Mouse (Mus musculus) ES-E14 (cell line): ENCODE results near the gene Rbm42. TPM values are rescaled to one million over a fixed set of nuclear protein-coding genes. Genes with fewer than 3 reads are reported as not detected.

ENCODE experiments used
- DNase-seq: peaks from one replicate; pipeline ENCODE4 v3.0.0-alpha.2; 2013; ENCODE audit warnings: low read depth, low spot score
- H3K27ac ChIP-seq: 2 replicates; pipeline ENCODE4 v1.5.1; 2012; ENCODE audit warnings: low read depth, mild to moderate bottlenecking, low read length, moderate library complexity, mixed read lengths; ENCODE audit not compliant: poor library complexity, insufficient read depth, severe bottlenecking
- H3K36me3 ChIP-seq: 2 replicates; pipeline ENCODE4 v1.6.1; 2012; ENCODE audit warnings: mild to moderate bottlenecking, low read length, moderate library complexity, mixed read lengths; ENCODE audit not compliant: control insufficient read depth, poor library complexity, insufficient read depth, severe bottlenecking
- H3K4me1 ChIP-seq, 2 experiments: fragments of 150-350 bp in 1 of 2; sonication (generic) in 1 of 2; 2 replicates each; pipeline ENCODE4 v1.6.1; 2012; ENCODE audit warnings: low read length in 2 of 2, mild to moderate bottlenecking in 1 of 2, mixed read lengths in 1 of 2; ENCODE audit not compliant: control insufficient read depth in 2 of 2, insufficient read depth in 2 of 2, poor library complexity in 1 of 2
- H3K4me3 ChIP-seq, 2 experiments: fragments of 150-350 bp in 1 of 2; sonication (generic) in 1 of 2; 2 replicates each; pipeline ENCODE4 v1.5.1; 2012; ENCODE audit warnings: low read length in 2 of 2, low read depth in 1 of 2, mild to moderate bottlenecking in 1 of 2, mixed read lengths in 1 of 2; ENCODE audit not compliant: insufficient read depth in 1 of 2, poor library complexity in 1 of 2, severe bottlenecking in 1 of 2
- H3K9ac ChIP-seq: 2 replicates; pipeline ENCODE4 v1.6.1; 2012; ENCODE audit warnings: low read depth, mild to moderate bottlenecking, low read length, mixed read lengths; ENCODE audit not compliant: poor library complexity, insufficient read depth, severe bottlenecking
- H3K9me3 ChIP-seq: fragments of 150-350 bp; sonication (generic); 2 replicates; pipeline ENCODE4 v1.6.1; 2012; ENCODE audit warnings: low read depth, mild to moderate bottlenecking, low read length; ENCODE audit not compliant: control insufficient read depth, insufficient read depth
- CHD2 ChIP-seq: IDR thresholded peaks from 2 replicates; pipeline ENCODE4 v1.6.1; 2014; ENCODE audit warnings: mild to moderate bottlenecking, low read depth, low read length, inconsistent platforms
- HCFC1 ChIP-seq: IDR thresholded peaks from 2 replicates; pipeline ENCODE4 v1.6.1; 2012; ENCODE audit warnings: low read length, inconsistent platforms, borderline replicate concordance; ENCODE audit not compliant: insufficient read depth
- MAFK ChIP-seq: IDR thresholded peaks from 2 replicates; pipeline ENCODE4 v1.6.1; 2014; ENCODE audit warnings: mild to moderate bottlenecking, low read depth, low read length, inconsistent platforms; ENCODE audit not compliant: insufficient read depth
- ZC3H11A ChIP-seq: IDR thresholded peaks from 2 replicates; pipeline ENCODE4 v1.6.1; 2012; ENCODE audit warnings: low read depth, mild to moderate bottlenecking, inconsistent platforms, low read length, borderline replicate concordance
- ZNF384 ChIP-seq: IDR thresholded peaks from 2 replicates; pipeline ENCODE4 v1.6.1; 2012; ENCODE audit warnings: low read depth, low read length, inconsistent platforms
- in situ Hi-C, 2 experiments: fragments of 600-800 bp; cut with MboI; formaldehyde crosslinking; loops; one replicate each; pipeline ENCODE4 v1.15.1; 2025; ENCODE audit warnings: low sequenced_read_pairs in 2 of 2, inconsistent platforms in 1 of 2; ENCODE audit not compliant: unreplicated experiment in 2 of 2
- total RNA-seq: library from RNA; depleted of rRNA; stranded (reverse); fragments of 300-350 nt; gene quantifications from 2 replicates; pipeline ENCODE4 v1.2.3, GENCODE M21; 2012

Rbm42 gene
- total RNA-seq, 1 experiment = 86.0 TPM

- in situ Hi-C loops = no loop called here
- no peak overlapping the region for H3K9ac ChIP-seq
Measured at GRCm38 (mm10) chr7:30626647-30627046, 23.5 kb downstream of the Rbm42 start.

GRCm38 (mm10) chr7:30625530-30626384, 24.4 kb downstream of the Rbm42 start, which contains the start of gene Cox6b1:
Gene Cox6b1, minus strand, starts transcription at chr7:30626151.
- Histone ChIP-seq H3K36me3 (peaks cover 17% of the 10 kb centered on the region), H3K4me3 (peak within 1 kb of the TSS; percentile 92 to 98), H3K27ac (peak within 1 kb of the TSS; percentile 75), H3K9me3 (no peaks in the 10 kb centered on the region), H3K4me1 (peaks cover 1 to 10% of the 10 kb centered on the region in 2 experiments; a peak in 2 of 4 replicates), H3K9ac (peak within 1 kb of the TSS; percentile 94)
- in situ Hi-C loops = no loop called here
- TF ChIP-seq HCFC1 = no peak
- no peak for TF ChIP-seq MAFK
- no peak for TF ChIP-seq CHD2
- TF ChIP-seq ZC3H11A = no peak
- TF ChIP-seq ZNF384 = no peak
- peak; percentile 87 for DNase-seq

More at GRCm38 (mm10) chr7:30626647-30627046, 23.5 kb downstream of the Rbm42 start:
- H3K36me3 ChIP-seq = peaks cover 14% of the 10 kb centered on the region
- no peak overlapping the region for H3K4me3 ChIP-seq
- H3K27ac ChIP-seq = no peak overlapping the region; the same call in 1 of the 2 replicates
- H3K4me1 ChIP-seq = peaks cover 1 to 10% of the 10 kb centered on the region in 2 experiments; a peak in 2 of 4 replicates
- no peak for DNase-seq
- TF ChIP-seq ZNF384 (no peak), MAFK (no peak), ZC3H11A (no peak), CHD2 (no peak), HCFC1 (no peak)
- no peaks in the 10 kb centered on the region for H3K9me3 ChIP-seq

GRCm38 (mm10) chr7:30619202-30619601, 30.9 kb downstream of the Rbm42 start:
- DNase-seq = no peak
- Histone ChIP-seq H3K27ac (no peak overlapping the region), H3K9ac (no peak overlapping the region), H3K4me1 (peaks cover 0 to 12% of the 10 kb centered on the region in 2 experiments; a peak in 2 of 4 replicates), H3K9me3 (no peaks in the 10 kb centered on the region), H3K36me3 (peaks cover 38% of the 10 kb centered on the region), H3K4me3 (no peak overlapping the region)
- in situ Hi-C loops = no loop called here
- peak; percentile 4; the same call in 1 of the 2 replicates for TF ChIP-seq ZC3H11A
- TF ChIP-seq MAFK = no peak

GRCm38 (mm10) chr7:30618658-30619057, 31.5 kb downstream of the Rbm42 start:
- peaks cover 0 to 12% of the 10 kb centered on the region in 2 experiments; a peak in 2 of 4 replicates for H3K4me1 ChIP-seq
- H3K27ac ChIP-seq = no peak overlapping the region
- H3K4me3 ChIP-seq = no peak overlapping the region
- no peak for TF ChIP-seq HCFC1
- H3K36me3 ChIP-seq = peaks cover 36% of the 10 kb centered on the region
- no peak for DNase-seq
- H3K9ac ChIP-seq = no peak overlapping the region
- H3K9me3 ChIP-seq = no peaks in the 10 kb centered on the region
- in situ Hi-C loops = no loop called here
